Mouse (Mus musculus): ENCODE results near the gene Greb1.

- no peak for TF ChIP-seq CTCF (IDR thresholded peaks at IDR 0.05; ENCODE audit: extremely low read depth, insufficient read depth, low read length)
- no peak for TF ChIP-seq POLR2A (IDR thresholded peaks at IDR 0.05; ENCODE audit: extremely low read depth, insufficient read depth, low read length)
Measured at GRCm38 (mm10) chr12:16799928-16800258, 793 bp downstream of the Greb1 start.

Data from cortical plate, adult 2 months (tissue).